Mouse (Mus musculus) embryo, embryonic 10.5 days (tissue): ENCODE measurements around the gene Wnk2.
"Not testable (repeated sequence)": the region's sequence is repeated elsewhere in the genome, so short reads cannot be mapped to it uniquely, and the experiment has no call there.

Experiments
- DNase-seq: peaks from one replicate; pipeline ENCODE4 v3.0.0-alpha.2; 2015; ENCODE audit warnings: low spot score

The Wnk2 gene

DNA sequence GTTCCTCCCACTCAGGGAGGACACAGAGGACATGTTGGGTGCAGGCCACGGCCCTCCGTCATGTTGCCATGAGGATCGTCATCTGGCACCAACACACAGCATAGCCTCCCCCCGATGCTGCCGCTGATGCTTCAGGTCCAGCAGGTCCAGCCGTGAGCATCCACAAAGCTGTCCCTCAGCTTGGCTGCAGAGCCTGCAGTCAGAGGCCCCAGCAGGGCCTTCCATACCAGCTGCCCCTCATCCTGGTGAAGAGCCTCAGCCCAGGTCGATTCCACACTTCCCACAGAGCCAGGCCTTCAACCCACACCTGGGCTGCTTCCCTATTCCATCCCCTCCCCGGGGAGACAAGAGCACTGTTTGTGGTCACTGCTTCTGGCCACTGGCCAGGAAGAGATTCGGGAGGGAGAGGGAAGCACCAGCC, 54.3 kb downstream of the Wnk2 start:
- DNase-seq, result no peak

DNA sequence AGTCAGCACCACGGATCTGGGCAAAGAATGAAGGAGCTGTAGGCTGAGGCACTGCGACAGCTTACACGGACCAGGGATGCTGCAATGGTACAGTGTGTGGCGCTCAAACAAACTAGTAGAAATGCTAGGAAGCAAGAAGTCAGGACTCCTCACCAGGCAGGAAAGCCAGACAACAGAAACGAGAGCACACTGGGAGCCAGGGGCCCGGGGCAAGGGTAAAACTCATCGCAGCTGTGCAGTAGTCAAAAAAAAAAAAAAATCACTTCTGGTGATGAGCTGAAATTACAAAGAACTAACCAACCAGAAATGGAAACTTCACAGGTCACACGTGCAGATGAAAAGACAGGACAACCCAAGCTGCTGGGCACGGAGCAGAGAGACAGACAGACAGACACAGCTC, 55.2 kb downstream of the Wnk2 start:
- no peak for DNase-seq

DNA sequence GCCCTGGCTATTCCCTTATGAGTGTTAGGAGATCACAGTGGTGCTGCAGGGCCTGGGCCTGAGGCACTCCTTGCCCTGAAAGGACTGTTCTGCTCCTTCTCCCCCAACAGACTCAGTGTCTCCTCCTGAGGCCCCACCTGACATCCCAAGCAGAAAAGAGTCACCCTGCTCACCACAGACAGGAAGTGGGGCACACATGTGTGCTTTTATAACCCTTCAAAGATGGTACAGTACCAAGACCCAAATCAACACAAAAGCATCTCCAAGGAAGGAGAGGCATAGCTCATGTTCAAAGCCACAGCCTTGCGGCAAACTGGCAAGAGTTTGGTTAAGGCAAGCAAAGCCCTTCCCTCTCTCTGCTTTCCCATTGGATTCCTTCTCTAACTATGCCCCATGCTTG, 57.6 kb downstream of the Wnk2 start:
- DNase-seq, result no peak

DNA sequence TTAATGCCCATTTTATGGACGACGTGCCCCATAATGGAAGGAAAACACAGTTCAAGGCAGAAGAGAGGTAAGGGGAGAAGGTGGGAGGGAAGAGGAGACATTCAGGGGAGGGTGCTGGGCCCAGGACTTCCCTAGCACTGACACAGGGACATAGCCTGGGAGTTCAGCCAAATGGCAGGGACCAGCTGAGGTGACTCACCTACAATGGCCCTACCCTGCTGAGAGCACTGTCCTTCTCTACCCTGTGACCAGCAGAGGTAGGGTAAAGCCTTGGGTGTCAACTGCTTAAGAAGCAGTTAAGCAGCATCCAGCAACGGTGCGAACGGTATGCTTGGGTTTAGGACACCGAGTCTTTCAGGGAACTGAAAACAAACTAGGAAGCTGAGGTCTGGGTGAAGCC, 58.9 kb downstream of the Wnk2 start:
- DNase-seq, result no peak

DNA sequence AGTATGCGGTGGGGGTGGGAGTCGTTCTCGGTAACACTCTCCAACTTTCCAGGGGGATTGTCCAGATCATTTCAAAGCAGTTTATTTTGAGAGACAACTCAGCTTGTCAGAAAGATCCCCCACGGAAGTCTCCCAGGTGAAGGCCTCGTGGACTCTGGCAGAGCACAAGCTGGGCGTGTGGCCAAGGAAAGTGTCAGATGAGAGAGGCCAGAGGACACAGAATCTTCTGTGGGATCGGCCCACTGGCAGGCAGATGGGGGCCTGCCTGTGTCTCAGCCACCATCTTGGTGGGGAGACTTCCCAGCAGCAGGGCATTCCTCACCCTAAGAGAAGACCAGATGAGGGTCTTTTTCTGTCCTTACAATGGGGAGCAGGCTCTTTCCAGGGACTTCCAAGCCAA, 60.4 kb downstream of the Wnk2 start:
- DNase-seq, result no peak

DNA sequence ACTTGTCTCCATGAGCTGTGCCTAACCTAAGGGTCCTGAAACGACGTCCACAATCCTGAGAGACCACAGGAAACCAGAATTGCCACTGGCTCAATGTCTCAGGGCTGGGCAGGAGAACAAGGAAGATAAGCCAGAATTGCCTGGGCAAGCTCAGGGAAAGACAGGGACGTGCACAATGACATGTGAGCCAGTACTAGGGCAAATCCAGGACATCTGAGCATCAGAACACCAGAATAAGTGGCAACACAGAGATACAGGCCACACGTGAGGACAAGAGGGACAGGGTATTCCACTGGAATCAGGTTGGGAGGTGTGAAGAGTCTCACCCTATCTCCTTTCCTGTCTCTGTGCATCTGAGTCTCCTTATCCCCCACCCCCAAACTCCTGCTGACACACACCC, 61.4 kb downstream of the Wnk2 start:
- no peak for DNase-seq

DNA sequence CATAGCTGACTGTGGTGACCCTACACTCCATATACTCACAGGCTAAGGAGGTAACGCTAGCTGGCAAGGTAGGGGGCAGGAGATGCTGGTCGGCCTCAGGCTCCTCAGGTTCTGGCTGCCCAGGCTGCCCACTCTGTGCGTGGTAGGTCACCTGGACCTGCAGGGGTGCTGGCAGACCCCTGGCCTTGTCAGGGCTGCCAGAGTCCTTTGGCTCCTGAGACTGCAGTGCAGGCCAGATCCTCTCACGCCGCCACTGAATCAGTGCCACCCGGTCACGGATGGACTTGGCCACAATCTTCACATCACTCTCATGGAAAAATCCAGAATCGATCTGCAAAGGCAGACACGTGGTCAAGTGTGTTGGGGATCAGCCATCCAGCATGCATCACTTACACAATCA, 62.6 kb downstream of the Wnk2 start:
- DNase-seq, result no peak

DNA sequence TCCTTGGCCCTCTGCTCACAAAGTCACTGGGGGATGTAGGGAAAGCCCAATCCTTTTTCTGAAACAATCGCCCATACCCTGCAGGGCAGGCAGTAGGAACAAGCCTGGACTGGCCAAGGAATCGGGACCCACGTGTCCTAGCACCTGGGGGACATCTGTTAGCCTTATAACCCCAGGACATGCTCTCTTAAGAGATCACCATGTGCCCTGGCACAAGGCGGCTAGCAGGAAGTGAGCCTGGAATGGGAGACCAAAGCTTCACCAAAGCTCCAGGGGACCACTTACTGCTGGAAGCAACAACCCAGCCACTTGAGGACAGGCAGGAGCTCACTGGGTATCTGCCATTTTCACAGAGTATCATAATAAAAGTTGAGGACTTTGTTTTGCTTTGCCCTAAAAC, 63.0 kb downstream of the Wnk2 start:
- no peak for DNase-seq

DNA sequence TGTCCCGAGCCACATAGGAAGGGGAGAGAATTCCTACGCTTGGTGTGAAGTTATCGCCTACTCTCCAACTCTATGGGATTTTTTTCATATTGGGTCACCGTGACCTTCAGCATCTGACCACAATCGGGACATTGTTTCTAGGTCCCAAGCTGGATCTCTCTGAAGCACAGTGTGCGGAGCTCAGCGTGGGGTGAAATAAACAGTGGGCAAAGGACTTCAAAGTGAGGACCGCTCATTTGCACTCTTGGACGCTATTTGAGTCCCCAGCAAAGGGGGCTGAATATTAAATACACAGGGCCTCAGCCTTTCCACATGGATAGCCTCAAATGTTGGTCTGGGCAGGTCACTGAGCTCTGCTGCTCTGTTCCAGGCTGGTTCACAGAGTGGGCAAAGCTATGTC, 63.9 kb downstream of the Wnk2 start:
- DNase-seq, result no peak

DNA sequence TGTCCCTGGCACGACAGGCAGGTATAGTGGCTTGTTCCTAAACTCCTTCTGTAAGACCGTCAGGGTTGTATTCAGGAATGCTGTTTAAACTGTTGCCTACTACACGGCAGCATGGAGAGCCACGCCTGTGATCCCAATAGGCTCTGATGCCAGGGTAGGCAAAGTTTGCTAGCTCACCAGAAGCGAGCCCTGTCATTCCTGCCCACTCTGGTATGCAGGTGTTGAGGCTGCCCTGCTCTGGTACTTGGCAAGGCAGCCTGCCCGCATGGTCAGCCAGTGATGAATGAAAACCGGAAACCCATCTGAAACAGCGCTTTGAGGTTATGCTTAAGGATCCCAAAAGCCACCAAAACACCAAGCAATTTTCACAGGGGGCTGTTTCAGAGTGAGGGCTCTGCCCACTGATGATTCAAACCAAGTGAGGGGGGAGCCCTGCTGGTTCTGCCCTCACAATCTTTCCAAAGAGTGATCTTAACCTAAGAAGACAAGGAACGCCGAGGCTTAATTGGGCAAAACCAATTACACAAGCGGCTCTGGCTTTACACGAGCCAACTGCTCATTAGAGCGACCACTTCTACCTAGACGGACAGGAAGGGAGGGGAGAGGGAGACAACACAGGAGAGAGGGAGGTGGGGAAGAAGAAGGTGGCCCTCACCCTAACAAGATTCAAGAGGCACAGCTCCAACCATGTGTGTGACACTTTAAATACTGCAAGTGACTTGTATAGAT, 65.5 kb downstream of the Wnk2 start:
- DNase-seq, result no peak

DNA sequence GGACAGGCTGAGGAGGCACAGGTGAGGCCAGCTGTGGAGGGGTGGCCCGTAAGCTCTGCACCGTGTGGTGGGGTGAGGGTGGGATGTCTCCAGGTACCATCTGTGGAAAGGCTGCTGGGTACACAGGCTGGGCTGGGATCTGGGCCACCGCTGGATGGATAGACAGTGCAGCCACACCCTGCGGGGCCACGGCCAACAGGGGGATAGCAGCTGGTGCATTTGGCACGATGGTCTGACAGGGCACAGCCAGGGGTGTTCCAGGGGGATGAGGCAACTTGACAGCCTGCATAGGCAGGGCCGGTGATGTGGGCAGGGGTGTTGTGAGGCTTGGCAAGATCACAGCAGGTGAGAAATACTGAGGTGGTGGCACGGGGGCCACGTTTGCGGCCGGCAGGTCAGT, 71.6 kb downstream of the Wnk2 start:
- no peak for DNase-seq

DNA sequence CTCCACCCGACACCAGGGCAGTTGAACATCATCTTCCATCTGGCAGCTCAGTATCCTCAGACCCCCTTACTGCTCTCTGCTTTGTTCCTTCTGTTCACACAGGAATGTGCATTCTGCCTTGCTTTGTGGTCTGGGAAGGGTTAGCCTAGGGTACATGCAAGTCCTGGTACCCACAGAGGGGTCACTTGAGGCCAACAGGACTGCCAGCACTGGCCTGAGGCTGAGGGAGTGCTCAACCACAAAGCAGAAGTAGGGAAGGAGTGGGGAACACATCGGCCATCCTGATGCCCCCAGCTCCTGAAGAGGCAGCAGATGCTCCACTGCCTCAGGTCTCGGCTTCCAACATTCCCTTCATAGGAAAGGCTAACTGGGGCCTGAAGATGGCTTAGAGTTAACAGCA, 72.4 kb downstream of the Wnk2 start:
- DNase-seq, result no peak

DNA sequence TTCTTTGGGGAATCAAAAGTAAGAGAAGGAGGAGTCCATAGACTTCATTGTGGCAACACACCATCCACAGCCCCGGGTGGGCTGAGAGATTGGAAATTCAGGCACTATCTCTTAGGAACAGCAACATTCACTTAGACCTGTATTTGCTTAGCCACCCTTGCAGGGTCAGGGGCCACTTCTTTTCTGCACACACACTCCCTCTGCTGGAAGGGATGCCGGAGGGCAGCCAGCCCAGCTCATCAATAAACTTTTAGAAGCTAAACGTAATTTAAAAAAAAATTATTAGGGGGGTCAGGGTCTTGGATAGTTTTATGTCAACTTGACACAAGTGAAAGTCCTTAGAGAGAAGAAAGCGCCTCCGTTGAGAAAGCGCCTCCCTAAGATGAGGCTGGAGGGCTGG, 74.5 kb downstream of the Wnk2 start:
- DNase-seq, result no peak

DNA sequence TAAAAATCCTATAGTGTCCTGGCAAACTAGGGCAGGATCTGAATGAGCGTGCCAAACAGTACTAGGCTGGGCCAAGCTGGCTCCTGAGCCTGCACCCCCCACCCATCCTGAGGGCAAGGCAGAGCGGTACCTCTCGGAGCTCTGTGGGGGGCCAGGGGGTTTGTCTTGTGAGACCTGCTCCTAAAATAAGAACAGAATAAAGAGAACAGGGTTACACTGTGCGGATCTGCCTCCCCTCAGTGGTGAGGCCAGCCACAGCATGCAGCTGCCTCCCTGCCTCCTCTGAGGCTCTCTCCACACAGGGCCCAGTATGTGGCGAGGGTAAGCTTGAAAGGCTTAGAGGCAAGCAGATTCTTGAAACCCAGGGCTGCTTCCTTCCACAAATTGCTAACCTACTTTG, 76.0 kb downstream of the Wnk2 start:
- no peak for DNase-seq

DNA sequence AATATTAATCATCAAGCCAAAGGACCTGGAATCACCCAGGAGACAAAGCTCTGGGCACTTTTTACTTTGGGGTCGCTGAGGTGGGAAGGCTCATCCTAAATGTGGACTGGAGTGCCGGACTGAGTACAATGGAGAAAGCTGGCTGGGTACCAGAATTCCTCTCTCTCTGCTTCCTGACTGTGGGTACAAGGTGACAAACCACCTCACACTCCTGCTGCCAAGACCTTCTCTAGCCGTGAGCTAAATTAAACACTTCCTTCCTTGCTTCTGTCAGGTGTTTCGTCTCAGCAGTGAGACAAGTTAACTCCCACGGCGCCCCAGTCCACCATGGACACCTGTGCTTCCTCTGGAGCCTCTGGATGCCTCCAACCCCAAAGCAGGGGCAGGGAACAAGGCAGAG, 77.8 kb downstream of the Wnk2 start:
- no peak for DNase-seq

DNA sequence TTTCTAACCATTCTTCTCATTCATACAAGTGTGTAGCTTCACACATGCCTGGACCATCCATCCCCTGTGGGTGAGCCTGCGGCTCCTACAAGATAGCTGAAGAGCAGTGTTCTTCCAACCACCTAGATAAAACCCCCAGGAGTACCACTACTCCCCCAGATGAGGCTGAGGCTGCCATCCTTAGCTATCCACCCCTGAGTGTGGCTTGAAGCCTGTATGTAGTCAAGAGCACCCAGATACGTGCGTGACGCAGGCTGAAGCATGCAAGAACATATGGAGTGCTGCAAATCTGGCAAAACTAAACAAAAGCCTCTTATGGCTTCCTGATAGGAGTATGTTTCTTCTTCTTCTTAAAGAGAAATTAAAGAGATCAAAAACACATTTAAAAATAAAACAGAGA, 78.4 kb downstream of the Wnk2 start:
- DNase-seq, result no peak

DNA sequence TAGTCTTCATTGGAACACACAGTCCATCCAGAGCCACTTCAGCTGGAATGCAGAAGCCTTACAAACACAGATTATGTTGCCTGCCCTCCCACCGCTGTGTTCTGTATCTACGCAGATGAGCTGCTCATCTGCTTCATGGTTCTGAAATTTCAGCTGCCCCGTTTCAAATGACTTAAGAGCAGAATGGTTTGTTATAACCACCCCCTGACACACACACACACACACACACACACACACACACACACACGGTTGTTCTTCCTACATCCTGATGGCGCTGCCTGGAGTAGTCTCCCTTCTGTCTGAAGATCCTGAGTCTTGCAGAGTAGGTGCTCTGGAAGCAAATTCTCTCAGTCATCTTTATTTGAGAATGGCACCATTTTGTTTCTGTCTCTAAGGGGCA, 83.6 kb downstream of the Wnk2 start:
- DNase-seq, result no peak

DNA sequence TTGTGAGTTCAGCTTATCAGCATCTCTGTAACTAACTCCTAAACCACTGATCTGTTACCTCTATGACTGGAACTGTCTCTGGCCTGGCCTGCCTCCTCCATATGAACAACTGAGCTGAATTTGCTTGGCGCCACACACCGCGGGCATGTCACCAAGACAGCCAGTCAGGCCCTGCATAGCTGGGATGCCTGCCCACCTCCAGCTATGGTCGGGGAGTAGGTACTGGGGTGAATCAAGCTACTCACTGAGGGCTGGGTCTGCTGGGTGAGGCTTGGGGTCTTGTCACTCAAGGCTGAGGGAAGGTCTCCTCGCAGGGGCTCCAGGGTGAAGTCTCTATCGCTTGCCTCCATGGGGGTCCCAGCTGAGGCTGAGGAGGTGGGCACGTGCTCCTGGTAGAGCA, 87.4 kb downstream of the Wnk2 start:
- DNase-seq, result no peak

DNA sequence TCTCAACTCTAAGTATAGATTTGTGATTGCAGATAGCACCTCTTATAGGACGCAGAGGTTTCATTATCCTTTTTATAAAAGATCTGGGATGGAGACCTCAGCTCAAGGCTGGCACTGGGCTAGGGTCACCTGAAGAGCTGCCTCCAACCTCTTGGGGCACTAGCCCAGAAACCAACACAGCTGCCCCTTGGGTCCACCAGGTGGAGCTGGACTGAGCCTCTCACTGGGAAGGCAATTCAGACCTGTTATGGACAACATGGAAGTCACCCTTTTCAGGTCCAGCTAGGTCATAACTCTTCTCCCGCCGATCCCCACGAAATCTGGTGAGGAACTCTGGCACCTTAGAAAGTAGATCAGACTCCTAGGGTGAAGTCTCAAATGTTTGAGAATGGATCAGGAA, 89.3 kb downstream of the Wnk2 start:
- DNase-seq, result no peak

DNA sequence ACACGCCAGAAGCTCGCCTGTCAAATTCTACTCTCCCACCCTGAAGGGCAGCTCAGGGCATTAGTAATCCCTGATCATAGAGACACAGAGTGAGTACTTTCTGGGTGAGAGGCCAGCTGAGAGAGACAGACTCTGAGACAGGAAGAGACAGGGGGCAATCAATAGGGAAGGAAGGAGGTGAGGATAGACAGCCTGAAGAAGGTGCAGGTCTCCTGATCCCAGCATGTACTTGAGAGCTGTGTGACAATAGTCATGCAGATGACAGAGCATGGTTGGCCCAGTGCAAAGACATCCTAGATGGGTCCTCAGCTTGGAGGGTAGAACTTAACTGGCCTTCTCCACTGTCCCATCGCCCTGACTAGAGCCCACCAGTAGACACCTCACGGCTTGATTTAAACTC, 91.5 kb downstream of the Wnk2 start:
- DNase-seq, result no peak

DNA sequence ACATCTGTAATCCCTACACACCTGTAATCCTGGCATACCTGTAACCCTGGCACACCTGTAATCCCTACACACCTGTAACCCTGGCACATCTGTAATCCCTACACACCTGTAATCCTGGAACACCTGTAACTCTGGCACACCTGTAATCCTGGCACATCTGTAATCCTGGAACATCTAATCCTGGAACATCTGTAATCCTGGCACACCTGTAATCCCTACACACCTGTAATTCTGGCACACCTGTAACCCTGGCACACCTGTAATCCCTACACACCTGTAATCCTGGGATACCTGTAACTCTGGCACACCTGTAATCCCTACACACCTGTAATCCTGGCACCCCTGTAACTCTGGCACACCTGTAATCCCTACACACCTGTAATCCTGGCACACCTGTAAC, 93.1 kb downstream of the Wnk2 start:
- not testable (repeated sequence) for DNase-seq

DNA sequence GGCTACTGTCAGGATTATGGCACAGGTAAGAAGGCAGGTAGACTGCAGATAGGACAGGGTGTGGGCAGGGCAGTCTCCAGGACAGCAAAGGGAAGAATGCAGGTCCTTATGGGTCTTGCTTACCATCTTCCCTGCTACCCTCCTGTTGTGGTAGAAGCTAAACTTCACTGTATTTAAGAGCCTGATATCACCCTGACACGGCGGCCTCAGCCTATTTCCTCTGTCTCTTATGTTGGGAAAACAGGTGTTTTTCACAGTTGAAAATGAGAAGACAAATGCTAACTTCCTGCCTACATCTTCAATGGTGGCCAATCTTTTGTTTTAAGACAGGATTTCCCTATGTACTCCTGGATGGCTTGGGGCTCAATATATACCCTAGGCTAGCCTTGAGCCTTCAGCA, 94.5 kb downstream of the Wnk2 start:
- peak; percentile 31 for DNase-seq

DNA sequence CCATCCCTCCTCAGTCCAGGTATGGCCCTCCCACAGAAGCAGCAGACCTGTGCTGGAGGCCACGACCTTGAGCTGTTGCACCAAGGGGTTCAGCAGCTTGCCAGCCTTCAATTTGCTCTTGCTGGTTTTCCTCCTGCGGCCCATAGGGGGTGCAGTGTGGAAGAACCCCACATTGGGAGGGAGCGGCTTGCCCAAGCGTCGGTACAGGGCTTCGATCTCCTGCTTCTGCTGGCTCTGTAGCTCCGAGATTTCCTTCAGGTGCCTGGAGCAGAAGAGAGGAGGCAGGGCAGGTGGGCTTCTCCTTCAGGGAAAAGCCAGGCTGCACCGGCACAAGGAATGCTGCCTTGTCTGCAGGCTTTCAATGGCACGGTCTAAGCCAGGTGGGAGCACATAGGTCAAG, 95.3 kb downstream of the Wnk2 start:
- peak; percentile 30 for DNase-seq

DNA sequence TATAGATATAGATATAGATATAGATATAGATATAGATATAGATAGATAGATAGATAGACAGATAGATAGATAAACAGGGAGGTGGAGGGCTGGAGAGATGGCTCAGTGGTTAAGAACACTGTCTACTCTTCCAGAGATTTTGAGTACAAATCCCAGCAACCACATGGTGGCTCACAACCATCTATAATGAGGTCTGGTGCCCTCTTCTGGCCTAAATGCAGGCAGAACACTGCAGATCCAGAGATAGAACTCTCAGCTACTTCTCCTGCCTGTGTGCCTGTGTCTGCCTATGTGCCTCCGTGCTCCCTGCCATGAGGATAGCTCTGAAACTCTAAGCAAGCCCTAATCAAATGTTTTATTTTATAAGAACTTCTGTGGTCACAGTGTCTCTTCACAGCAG, 100.4 kb downstream of the Wnk2 start:
- DNase-seq, result no peak

DNA sequence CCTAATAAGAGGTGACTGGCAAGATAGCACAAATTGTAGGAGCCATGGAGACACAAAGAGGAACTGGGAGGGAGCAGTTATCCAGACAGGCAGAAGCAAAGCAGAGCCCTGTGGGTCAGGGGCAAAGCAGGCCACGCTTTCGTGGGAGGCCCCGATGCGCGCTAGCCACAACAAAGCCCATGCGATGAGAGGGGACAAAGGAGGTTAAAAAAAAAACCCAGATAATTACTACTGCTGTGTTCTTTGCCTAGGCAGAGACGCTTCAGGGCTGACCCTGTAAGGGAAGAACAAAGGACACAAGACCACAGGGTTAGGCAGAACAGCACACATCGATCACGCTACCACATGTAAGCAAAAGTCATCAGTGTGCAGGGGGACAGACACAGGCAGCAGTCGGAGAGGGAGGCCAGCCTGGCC, 103.7 kb downstream of the Wnk2 start:
- peak; percentile 62 for DNase-seq
